Mouse (Mus musculus): ENCODE measurements at regions not wholly inside any gene's neighbourhood (a gene's known extent, or its start where the extent isn't known, plus 50 kb on each side); places are given as distances from the start of the nearest gene placed in this dataset.

GRCm38 (mm10) chr1:184482026-184482425 is 250.4 kb downstream of the Hlx start:
- no peak for ATAC-seq (ENCODE audit: low read depth)
- 75% methylated on average over 9 of the region's 9 CpGs for WGBS

GRCm38 (mm10) chr1:184480571-184481220 is 251.7 kb downstream of the Hlx start:
- no peaks in the 10 kb centered on the region for H3K4me1 ChIP-seq (replicated peaks)
- H3K27me3 ChIP-seq = peaks cover 15% of the 10 kb centered on the region
- H3K4me3 ChIP-seq = no peak overlapping the region
- H3K9me3 ChIP-seq = no peaks in the 10 kb centered on the region
- no peaks in the 10 kb centered on the region for H3K36me3 ChIP-seq
- no peak overlapping the region for H3K27ac ChIP-seq (replicated peaks)
- ATAC-seq (ENCODE audit: low read depth) = no peak
- WGBS = 87% methylated on average over 9 of the region's 9 CpGs
- no peak overlapping the region for H3K4me2 ChIP-seq
- H3K9ac ChIP-seq = no peak overlapping the region

More at GRCm38 (mm10) chr1:184482026-184482425, 250.4 kb downstream of the Hlx start:
- Histone ChIP-seq H3K4me1 (replicated peaks) (no peaks in the 10 kb centered on the region), H3K36me3 (no peaks in the 10 kb centered on the region), H3K27ac (replicated peaks) (no peak overlapping the region), H3K9me3 (no peaks in the 10 kb centered on the region), H3K27me3 (peaks cover 22% of the 10 kb centered on the region), H3K4me3 (no peak overlapping the region), H3K9ac (no peak overlapping the region), H3K4me2 (no peak overlapping the region)

DNA sequence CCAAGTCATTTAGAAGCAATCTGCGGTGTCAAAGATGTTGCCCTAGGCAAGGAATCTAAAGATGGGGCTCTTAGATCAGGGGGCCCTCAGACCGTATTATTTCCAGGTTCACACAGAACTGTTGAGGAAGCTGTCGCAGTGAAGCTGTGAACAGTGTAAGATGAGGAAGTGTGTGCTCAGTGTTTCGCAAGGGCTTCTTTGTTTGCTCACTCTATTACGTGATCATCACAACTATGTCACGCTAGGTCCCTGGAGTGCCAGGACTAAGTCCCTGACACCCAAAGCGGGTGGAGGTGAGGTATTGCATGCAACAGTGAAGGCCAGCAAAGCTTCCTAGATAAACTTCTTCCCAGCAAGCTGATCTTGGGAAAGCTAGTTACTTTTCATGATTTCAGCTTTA is 254.4 kb downstream of the Hlx start:
- H3K27me3 ChIP-seq = no peaks in the 10 kb centered on the region
- no peak overlapping the region for H3K9ac ChIP-seq
- 88% methylated on average over 7 of the region's 7 CpGs for WGBS
- H3K27ac ChIP-seq (replicated peaks) = no peak overlapping the region
- no peaks in the 10 kb centered on the region for H3K36me3 ChIP-seq
- H3K9me3 ChIP-seq = no peaks in the 10 kb centered on the region
- no peak overlapping the region for H3K4me3 ChIP-seq
- no peak overlapping the region for H3K4me2 ChIP-seq
- H3K4me1 ChIP-seq (replicated peaks) = no peaks in the 10 kb centered on the region
- ATAC-seq (ENCODE audit: low read depth) = no peak

- no peak overlapping the region for H3K4me2 ChIP-seq
- no peak for ATAC-seq (ENCODE audit: low read depth)
- H3K27ac ChIP-seq (replicated peaks) = no peak overlapping the region
- H3K4me1 ChIP-seq (replicated peaks) = no peaks in the 10 kb centered on the region
- no peaks in the 10 kb centered on the region for H3K9me3 ChIP-seq
- H3K36me3 ChIP-seq = no peaks in the 10 kb centered on the region
- no peak overlapping the region for H3K9ac ChIP-seq
- H3K4me3 ChIP-seq = no peak overlapping the region
- 0 out of 2 replicates have a peak, but pooled peaks cover 2% of the 10 kb centered on the region for H3K27me3 ChIP-seq
- WGBS = 71% methylated on average over 9 of the region's 9 CpGs
Measured at GRCm38 (mm10) chr1:184462481-184463124, 269.8 kb downstream of the Hlx start.

- no peaks in the 10 kb centered on the region for H3K9me3 ChIP-seq
- H3K9ac ChIP-seq = no peak overlapping the region
- H3K27ac ChIP-seq (replicated peaks) = no peak overlapping the region
- H3K4me2 ChIP-seq = no peak overlapping the region
- no peaks in the 10 kb centered on the region for H3K36me3 ChIP-seq
- no peak overlapping the region for H3K4me3 ChIP-seq
- H3K4me1 ChIP-seq (replicated peaks) = no peaks in the 10 kb centered on the region
- H3K27me3 ChIP-seq = 0 out of 2 replicates have a peak, but pooled peaks cover 2% of the 10 kb centered on the region
- ATAC-seq (ENCODE audit: low read depth) = no peak
Measured at GRCm38 (mm10) chr1:184461411-184461810, 271.0 kb downstream of the Hlx start.

DNA sequence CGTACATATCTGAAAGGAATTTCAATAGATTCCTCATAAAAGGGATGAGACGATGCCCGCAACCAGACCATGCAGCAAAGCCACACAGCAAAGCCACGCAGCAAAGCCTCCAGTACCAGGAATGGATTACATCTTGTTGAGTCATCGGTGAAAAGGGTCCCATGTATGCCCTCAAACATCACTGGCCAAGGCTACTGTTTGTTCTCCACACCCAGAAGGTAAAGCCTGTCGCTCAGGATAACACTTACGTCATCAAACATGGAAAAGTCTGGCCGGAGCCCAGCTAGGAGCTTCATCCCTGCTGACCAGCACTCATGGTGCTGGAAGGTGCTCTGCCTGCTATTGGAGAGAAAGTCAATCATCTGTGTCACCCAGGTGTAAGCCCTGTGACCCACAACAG is 275.7 kb downstream of the Hlx start:
- Histone ChIP-seq H3K9ac (no peak overlapping the region), H3K36me3 (no peaks in the 10 kb centered on the region), H3K9me3 (no peaks in the 10 kb centered on the region), H3K4me2 (no peak overlapping the region), H3K27ac (replicated peaks) (no peak overlapping the region), H3K27me3 (no peaks in the 10 kb centered on the region), H3K4me1 (replicated peaks) (0 out of 2 replicates have a peak, but pooled peaks cover 8% of the 10 kb centered on the region), H3K4me3 (no peak overlapping the region)
- no peak for ATAC-seq (ENCODE audit: low read depth)
- 94% methylated on average over 8 of the region's 8 CpGs for WGBS

DNA sequence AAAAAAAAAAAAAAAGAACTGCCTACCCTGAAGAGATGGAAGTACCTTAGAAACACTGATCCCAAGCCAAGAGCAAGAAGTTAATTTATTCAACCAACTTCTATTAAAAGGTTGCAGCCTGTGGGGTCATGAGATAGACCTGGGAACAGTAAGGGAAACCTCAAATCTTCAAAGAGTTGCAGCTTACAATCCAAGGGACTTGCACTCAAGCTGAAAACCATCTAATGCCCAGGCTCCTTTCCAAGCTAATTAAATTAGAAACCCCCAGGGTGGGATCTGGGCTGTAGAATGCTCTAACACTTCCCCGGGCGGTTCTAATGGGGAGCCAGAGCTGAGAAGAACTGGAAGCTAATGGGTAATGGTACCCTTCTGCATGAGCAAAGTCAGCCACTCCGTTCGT is 278.0 kb downstream of the Hlx start:
- Histone ChIP-seq H3K4me2 (no peak overlapping the region), H3K4me3 (no peak overlapping the region), H3K9ac (no peak overlapping the region), H3K36me3 (no peaks in the 10 kb centered on the region), H3K9me3 (no peaks in the 10 kb centered on the region), H3K27me3 (0 out of 2 replicates have a peak, but pooled peaks cover 5% of the 10 kb centered on the region), H3K27ac (replicated peaks) (no peak overlapping the region), H3K4me1 (replicated peaks) (0 out of 2 replicates have a peak, but pooled peaks cover 8% of the 10 kb centered on the region)
- ATAC-seq (ENCODE audit: low read depth) = no peak; the same call in 1 of the 2 replicates
- 53% methylated on average over 4 of the region's 4 CpGs for WGBS

DNA sequence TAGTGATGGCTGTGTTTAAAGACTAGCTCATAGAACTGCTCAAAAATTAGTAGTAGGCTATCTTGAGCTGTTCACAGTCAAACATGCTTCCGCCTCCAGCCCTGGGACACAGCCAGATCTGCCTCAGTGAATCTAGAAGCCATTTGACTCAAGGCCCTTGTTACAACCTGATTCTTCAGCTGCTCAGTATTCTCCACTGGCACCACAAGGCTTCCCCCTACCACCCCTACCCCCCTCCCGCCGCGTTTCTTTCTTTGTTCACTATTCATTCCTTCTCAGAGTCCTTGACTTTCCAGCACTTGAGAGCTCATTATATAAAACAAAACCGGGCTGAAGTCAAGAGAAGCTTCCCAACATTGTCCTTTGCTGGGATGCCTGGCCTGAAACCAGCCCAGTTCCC is 278.7 kb downstream of the Hlx start:
- no peak overlapping the region for H3K4me2 ChIP-seq
- no peak overlapping the region for H3K4me3 ChIP-seq
- 0 out of 2 replicates have a peak, but pooled peaks cover 5% of the 10 kb centered on the region for H3K27me3 ChIP-seq
- H3K9ac ChIP-seq = no peak overlapping the region
- no peak for ATAC-seq (ENCODE audit: low read depth)
- 0 out of 2 replicates have a peak, but pooled peaks cover 8% of the 10 kb centered on the region for H3K4me1 ChIP-seq (replicated peaks)
- H3K9me3 ChIP-seq = no peaks in the 10 kb centered on the region
- no peak overlapping the region for H3K27ac ChIP-seq (replicated peaks)
- H3K36me3 ChIP-seq = no peaks in the 10 kb centered on the region
- 42% methylated on average over 5 of the region's 5 CpGs for WGBS

DNA sequence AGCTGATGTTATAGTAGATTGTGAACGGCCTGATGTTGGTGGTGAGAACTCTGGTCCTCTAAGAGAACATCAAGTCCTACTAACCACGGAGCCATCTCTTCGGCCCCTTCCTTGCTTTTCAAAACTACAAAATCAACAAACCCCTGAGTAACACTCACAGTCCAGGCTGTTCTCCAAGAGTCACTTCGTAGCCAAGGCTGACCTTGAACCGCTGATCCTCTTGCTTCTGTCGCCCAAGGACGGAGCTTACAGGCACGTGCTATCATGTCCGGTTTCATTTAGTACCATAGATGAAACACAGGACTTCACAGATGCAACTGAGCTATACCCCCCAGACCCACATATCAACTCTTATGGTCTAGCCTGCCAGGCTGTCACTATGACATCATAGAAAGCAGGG is 279.4 kb downstream of the Hlx start:
- Histone ChIP-seq H3K27ac (replicated peaks) (no peak overlapping the region), H3K27me3 (0 out of 2 replicates have a peak, but pooled peaks cover 5% of the 10 kb centered on the region), H3K4me1 (replicated peaks) (0 out of 2 replicates have a peak, but pooled peaks cover 8% of the 10 kb centered on the region), H3K36me3 (no peaks in the 10 kb centered on the region), H3K9ac (no peak overlapping the region), H3K4me3 (no peak overlapping the region), H3K4me2 (no peak overlapping the region), H3K9me3 (no peaks in the 10 kb centered on the region)
- ATAC-seq (ENCODE audit: low read depth) = no peak
- WGBS = 88% methylated on average over 9 of the region's 9 CpGs

GRCm38 (mm10) chr1:184451686-184452085 is 280.7 kb downstream of the Hlx start:
- H3K27me3 ChIP-seq = 0 out of 2 replicates have a peak, but pooled peaks cover 5% of the 10 kb centered on the region
- H3K4me3 ChIP-seq = no peak overlapping the region
- no peak overlapping the region for H3K9ac ChIP-seq
- H3K4me1 ChIP-seq (replicated peaks) = 0 out of 2 replicates have a peak, but pooled peaks cover 8% of the 10 kb centered on the region
- ATAC-seq (ENCODE audit: low read depth) = no peak
- WGBS = 79% methylated on average over 2 of the region's 2 CpGs
- no peaks in the 10 kb centered on the region for H3K36me3 ChIP-seq
- no peak overlapping the region for H3K4me2 ChIP-seq
- H3K9me3 ChIP-seq = no peaks in the 10 kb centered on the region
- H3K27ac ChIP-seq (replicated peaks) = no peak overlapping the region

- 0 out of 2 replicates have a peak, but pooled peaks cover 1% of the 10 kb centered on the region for H3K4me1 ChIP-seq (replicated peaks)
- H3K4me3 ChIP-seq = no peak overlapping the region
- ATAC-seq (ENCODE audit: low read depth) = no peak
- no peaks in the 10 kb centered on the region for H3K9me3 ChIP-seq
- no peak overlapping the region for H3K4me2 ChIP-seq
- no peak overlapping the region for H3K27ac ChIP-seq (replicated peaks)
- H3K9ac ChIP-seq = no peak overlapping the region
- 72% methylated on average over 9 of the region's 9 CpGs for WGBS
- H3K27me3 ChIP-seq = peaks cover 5% of the 10 kb centered on the region; the same call in 1 of the 2 replicates
- H3K36me3 ChIP-seq = no peaks in the 10 kb centered on the region
Measured at GRCm38 (mm10) chr1:184449007-184449406, 283.4 kb downstream of the Hlx start.

- Histone ChIP-seq H3K36me3 (no peaks in the 10 kb centered on the region), H3K4me2 (no peak overlapping the region), H3K4me1 (replicated peaks) (no peaks in the 10 kb centered on the region), H3K27ac (replicated peaks) (no peak overlapping the region), H3K4me3 (no peak overlapping the region), H3K9me3 (no peaks in the 10 kb centered on the region), H3K9ac (no peak overlapping the region), H3K27me3 (peaks cover 10% of the 10 kb centered on the region; the same call in 1 of the 2 replicates)
- ATAC-seq (ENCODE audit: low read depth) = no peak
- WGBS = 61% methylated on average over 7 of the region's 7 CpGs
Measured at GRCm38 (mm10) chr1:184447911-184448310, 284.5 kb downstream of the Hlx start.

Measured in neural tube, embryonic 13.5 days (tissue).